Comparison of ENCODE assay signal across 10 mouse cellular contexts in the genomic region with DNA sequence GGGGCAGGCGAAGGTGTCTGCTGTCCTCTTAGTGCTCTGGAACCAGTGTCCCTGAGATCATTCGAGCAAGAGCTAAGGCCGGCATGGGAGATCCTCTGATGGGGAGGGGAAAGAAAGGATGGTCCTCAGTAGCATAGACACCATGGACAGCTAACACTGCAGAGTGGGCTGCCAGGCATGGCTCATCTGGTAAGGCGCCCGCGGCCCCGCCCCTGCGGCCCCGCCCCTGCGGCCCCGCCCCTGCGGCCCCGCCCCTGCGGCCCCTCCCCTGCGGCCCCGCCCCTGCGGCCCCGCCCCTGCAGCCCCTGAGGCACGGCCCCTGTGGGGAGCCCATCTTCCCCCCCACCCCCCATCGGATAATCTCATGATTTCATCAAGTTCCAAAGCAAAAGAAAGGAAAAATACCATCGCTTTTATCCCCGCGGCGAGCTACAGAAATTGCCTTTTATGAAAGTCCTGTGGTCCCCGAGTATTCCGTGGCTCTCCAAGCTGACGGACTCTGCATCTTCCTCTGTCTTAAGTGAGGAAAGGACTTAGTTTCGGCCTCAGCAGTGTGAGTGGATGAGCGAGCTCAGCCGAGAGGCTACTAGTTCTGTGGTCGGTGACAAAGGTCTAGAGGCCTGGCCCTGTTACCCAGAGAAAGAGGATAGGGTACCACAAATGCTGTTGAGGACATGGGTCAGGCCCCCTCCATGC. TPM values are rescaled to one million over a fixed set of nuclear protein-coding genes. Genes with fewer than 3 reads are reported as not detected.
DNase-seq lines count a peak whose midpoint lies in the region; ATAC-seq lines count a peak whose summit lies in the region.
"Had no signal": no experiment of that assay in that cellular context is flagged by ENCODE, and none has a peak within 500 bp of the region (broad histone marks: within the 10 kb centered on the region; RNA-seq: fewer than 3 reads in every experiment).

No protein-coding gene starts in this region.

- no peak for DNase-seq in kidney, adult 18-20 months
- DNase-seq in intestine, embryonic 14.5 days (ENCODE audit: low spot score) = peak; percentile 60
- DNase-seq in neural tube, embryonic 10.5 days (ENCODE audit: extremely low spot score, low spot score) = peak; percentile 44
- no peak for DNase-seq in frontal cortex, postnatal 14 days (ENCODE audit: low spot score in 2 of 2)
- DNase-seq in spleen, adult 18-20 months = no peak
- no peak for DNase-seq in gastrocnemius, postnatal 14 days

- H3K27me3 ChIP-seq in kidney, embryonic 14.5 days (ENCODE audit: control insufficient read depth, insufficient read depth, low read length) = peaks cover 8% of the 10 kb centered on the region
- H3K27me3 ChIP-seq in embryonic facial prominence, embryonic 13.5 days = peaks cover 8% of the 10 kb centered on the region; the same call in 1 of the 2 replicates
- H3K27me3 ChIP-seq in intestine, embryonic 14.5 days (replicated peaks; ENCODE audit: control insufficient read depth, insufficient read depth, low read length) = no peaks in the 10 kb centered on the region

- peak overlapping the region; percentile 20 for H3K4me3 ChIP-seq in kidney, embryonic 14.5 days (ENCODE audit: low read length)
- peak overlapping the region; percentile 20 for H3K4me3 ChIP-seq in embryonic facial prominence, embryonic 13.5 days
- H3K4me3 ChIP-seq in intestine, embryonic 14.5 days (ENCODE audit: low read depth, low read length) = peak overlapping the region; percentile 30

- H3K9me3 ChIP-seq in kidney, embryonic 14.5 days (ENCODE audit: control insufficient read depth, low read length) = no peaks in the 10 kb centered on the region
- H3K9me3 ChIP-seq in embryonic facial prominence, embryonic 13.5 days = no peaks in the 10 kb centered on the region
- H3K9me3 ChIP-seq in intestine, embryonic 14.5 days (ENCODE audit: control insufficient read depth, low read length) = no peaks in the 10 kb centered on the region

- H3K4me1 ChIP-seq in kidney, embryonic 14.5 days (ENCODE audit: control insufficient read depth, insufficient read depth, low read length) = peaks cover 6% of the 10 kb centered on the region
- H3K4me1 ChIP-seq in embryonic facial prominence, embryonic 13.5 days = peaks cover 43% of the 10 kb centered on the region
- H3K4me1 ChIP-seq in intestine, embryonic 14.5 days (replicated peaks; ENCODE audit: control insufficient read depth, insufficient read depth, low read length) = 0 out of 2 replicates have a peak, but pooled peaks cover 3% of the 10 kb centered on the region

- no peak overlapping the region for H3K27ac ChIP-seq in kidney, embryonic 14.5 days (ENCODE audit: low read depth, low read length)
- H3K27ac ChIP-seq in embryonic facial prominence, embryonic 13.5 days = peak overlapping the region; percentile 57; the same call in 1 of the 2 replicates
- no peak overlapping the region for H3K27ac ChIP-seq in intestine, embryonic 14.5 days (ENCODE audit: low read depth)
- H3K27ac ChIP-seq: macrophage had no signal

- WGBS in kidney, embryonic 14.5 days = 5% methylated on average over 29 of the region's 31 CpGs
- 5% methylated on average over 31 of the region's 31 CpGs for WGBS in embryonic facial prominence, embryonic 13.5 days
- 4% methylated on average over 30 of the region's 31 CpGs for WGBS in intestine, embryonic 14.5 days

- intact Hi-C loops in gastrocnemius, postnatal 14 days (cut with DNase I; ENCODE audit: low total_unique reads) = no loop called here

- peak; percentile 47; the same call in 1 of the 2 replicates for ATAC-seq in kidney, embryonic 14.5 days (ENCODE audit: low FRiP score, low TSS enrichment)
- ATAC-seq in embryonic facial prominence, embryonic 13.5 days (ENCODE audit: insufficient number of reproducible peaks, insufficient read depth, low FRiP score, low TSS enrichment, low read depth) = peak; percentile 63; the same call in 1 of the 2 replicates
- peak; percentile 60 for ATAC-seq in intestine, embryonic 14.5 days (replicated peaks; ENCODE audit: low FRiP score, low TSS enrichment, low read depth)

- no peak overlapping the region for H3K9ac ChIP-seq in kidney, embryonic 14.5 days (ENCODE audit: low read depth, low read length)
- H3K9ac ChIP-seq in embryonic facial prominence, embryonic 13.5 days = 0 out of 2 replicates have a peak overlapping the region, but pooled peaks have one; percentile 40
- H3K9ac ChIP-seq in intestine, embryonic 14.5 days (ENCODE audit: low read length) = 0 out of 2 replicates have a peak overlapping the region, but pooled peaks have one; percentile 28

- no peaks in the 10 kb centered on the region for H3K36me3 ChIP-seq in kidney, embryonic 14.5 days (ENCODE audit: control insufficient read depth, insufficient read depth, low read length)
- no peaks in the 10 kb centered on the region for H3K36me3 ChIP-seq in embryonic facial prominence, embryonic 13.5 days
- no peaks in the 10 kb centered on the region for H3K36me3 ChIP-seq in intestine, embryonic 14.5 days (ENCODE audit: control insufficient read depth, insufficient read depth, low read length)

- H3K4me2 ChIP-seq in kidney, embryonic 14.5 days (replicated peaks; ENCODE audit: low read depth, low read length) = peak overlapping the region; percentile 48
- peak overlapping the region; percentile 55 for H3K4me2 ChIP-seq in embryonic facial prominence, embryonic 13.5 days
- peak overlapping the region; percentile 49 for H3K4me2 ChIP-seq in intestine, embryonic 14.5 days (ENCODE audit: low read length)

RNA-seq across cellular contexts. Expression of a gene that starts 31.9 kb away (rescaled TPM):
- polyA plus RNA-seq in kidney, embryonic 14.5 days (2014; fragmentation: Nextera tagmentation; extraction: Ambion mirVana) = not detected in 2 replicates
- not detected in 2 replicates for polyA plus RNA-seq in embryonic facial prominence, embryonic 13.5 days (2015; fragmentation: Nextera tagmentation; extraction: Ambion mirVana)
- not detected in 2 replicates for polyA plus RNA-seq in intestine, embryonic 14.5 days (2014; fragmentation: Nextera tagmentation; extraction: Ambion mirVana)
- total RNA-seq in gastrocnemius, postnatal 14 days (2021) = not detected
- polyA plus RNA-seq: macrophage; small intestine, adult 2 months had no signal

Comparison
In these comparisons a context has a peak if more than half of its experiments do, and no peak if none do; other contexts are left out.
1. DNase-seq: peak in intestine, embryonic 14.5 days (single experiment) and neural tube, embryonic 10.5 days (single experiment); none in kidney, adult 18-20 months (single experiment), frontal cortex, postnatal 14 days (0 of 2), spleen, adult 18-20 months (0 of 2) and gastrocnemius, postnatal 14 days (single experiment).
2. Peak in every context shown above with its lines, with median percentiles within 50 percentile points of each other: ATAC-seq, H3K4me2 ChIP-seq and H3K4me3 ChIP-seq.